Mouse (Mus musculus) lung, embryonic 14.5 days (tissue): ENCODE data around the gene Calcoco1. TPM values are rescaled to one million over a fixed set of nuclear protein-coding genes. Genes with fewer than 3 reads are reported as not detected.
"Not testable (repeated sequence)": the region's sequence is repeated elsewhere in the genome, so short reads cannot be mapped to it uniquely, and the experiment has no call there.

Experiments
- ATAC-seq: fragments of 200-750 bp; cut with Nextera tagmentation; 2 replicates; pipeline ENCODE4 v1.8.0; 2017; ENCODE audit warnings: mild to moderate bottlenecking, moderate TSS enrichment, moderate library complexity; ENCODE audit not compliant: insufficient read depth
- DNase-seq: peaks from one replicate; pipeline ENCODE4 v3.0.0-alpha.2; 2015
- H3K27ac ChIP-seq: fragments of 300-500 bp; sonication (generic); 2 replicates; pipeline ENCODE4 v1.5.1; 2014; ENCODE audit warnings: low read depth, mild to moderate bottlenecking, moderate library complexity
- H3K27me3 ChIP-seq: fragments of 300-500 bp; sonication (generic); 2 replicates; pipeline ENCODE4 v1.6.1; 2014; ENCODE audit warnings: low read length, control low read depth; ENCODE audit not compliant: insufficient read depth
- H3K36me3 ChIP-seq: fragments of 300-500 bp; sonication (generic); 2 replicates; pipeline ENCODE4 v1.6.1; 2014; ENCODE audit warnings: control low read depth; ENCODE audit not compliant: insufficient read depth
- H3K4me1 ChIP-seq: fragments of 300-500 bp; sonication (generic); 2 replicates; pipeline ENCODE4 v1.6.1; 2014; ENCODE audit warnings: antibody characterized with exemption, control low read depth; ENCODE audit not compliant: insufficient read depth
- H3K4me2 ChIP-seq: fragments of 300-500 bp; sonication (generic); 2 replicates; pipeline ENCODE4 v1.6.1; 2014; ENCODE audit warnings: mild to moderate bottlenecking
- H3K4me3 ChIP-seq: fragments of 300-500 bp; sonication (generic); 2 replicates; pipeline ENCODE4 v1.5.1; 2014; ENCODE audit warnings: low read depth, low read length
- H3K9ac ChIP-seq: fragments of 300-500 bp; sonication (generic); 2 replicates; pipeline ENCODE4 v1.6.1; 2014
- H3K9me3 ChIP-seq: fragments of 300-500 bp; sonication (generic); 2 replicates; pipeline ENCODE4 v1.6.1; 2016; ENCODE audit warnings: low read depth, low read length, control low read depth
- CTCF ChIP-seq: IDR thresholded peaks from 2 replicates; pipeline ENCODE4 v1.5.1; 2016; ENCODE audit warnings: antibody characterized with exemption, low read depth
- WGBS: fragments of 180-500 bp; shearing (Covaris S2); extraction: QIAGEN DNeasy Blood & Tissue Kit; methylation state at CpG from one replicate; pipeline ENCODE4 v1.1.7; 2014; 5-methylcytosine and 5-hydroxymethylcytosine counted together
- polyA plus RNA-seq: library from polyadenylated mRNA; unstranded; fragments of >200 nt; fragmentation: Nextera tagmentation; extraction: Ambion mirVana; gene quantifications from 2 replicates; pipeline ENCODE4 v1.2.1, GENCODE M21; 2014

Calcoco1 gene
- polyA plus RNA-seq, 1 experiment from 2014 or later = 36.4 TPM

GRCm38 (mm10) chr15:102671721-102672214 is 50.2 kb downstream of the Calcoco1 start:
- peak overlapping the region; percentile 77 for H3K4me3 ChIP-seq
- WGBS = under 1% methylated on average over 33 of the region's 34 CpGs
- TF ChIP-seq CTCF = no peak
- H3K4me1 ChIP-seq = peaks cover 17% of the 10 kb centered on the region
- no peaks in the 10 kb centered on the region for H3K9me3 ChIP-seq
- H3K4me2 ChIP-seq = peak overlapping the region; percentile 63
- peak overlapping the region; percentile 84 for H3K9ac ChIP-seq
- H3K27ac ChIP-seq = peak overlapping the region; percentile 100
- ATAC-seq (peak; percentile 78), DNase-seq (peak; percentile 94)
- no peaks in the 10 kb centered on the region for H3K27me3 ChIP-seq
- H3K36me3 ChIP-seq = peaks cover 26% of the 10 kb centered on the region

- Histone ChIP-seq H3K4me1 (peaks cover 17% of the 10 kb centered on the region), H3K36me3 (peaks cover 34% of the 10 kb centered on the region), H3K27me3 (no peaks in the 10 kb centered on the region), H3K9ac (peak overlapping the region; percentile 96), H3K4me2 (peak overlapping the region; percentile 63), H3K4me3 (peak overlapping the region; percentile 77), H3K27ac (peak overlapping the region; percentile 100), H3K9me3 (no peaks in the 10 kb centered on the region)
- under 1% methylated on average over 53 of the region's 53 CpGs for WGBS
- peak; percentile 97 for TF ChIP-seq CTCF
- peak; percentile 99 for DNase-seq
- ATAC-seq = peak; percentile 92
Measured at GRCm38 (mm10) chr15:102670767-102671575, 51.0 kb downstream of the Calcoco1 start.

- Histone ChIP-seq H3K36me3 (peaks cover 41% of the 10 kb centered on the region), H3K9me3 (no peaks in the 10 kb centered on the region), H3K4me3 (peak overlapping the region; percentile 77), H3K27ac (peak overlapping the region; percentile 100), H3K9ac (peak overlapping the region; percentile 96), H3K4me1 (peaks cover 17% of the 10 kb centered on the region), H3K4me2 (peak overlapping the region; percentile 63), H3K27me3 (no peaks in the 10 kb centered on the region)
- TF ChIP-seq CTCF = no peak
- DNase-seq (peak; percentile 23), ATAC-seq (no peak)
- WGBS = 10% methylated on average over 6 of the region's 6 CpGs
Measured at GRCm38 (mm10) chr15:102670281-102670680, 51.7 kb downstream of the Calcoco1 start.

GRCm38 (mm10) chr15:102669571-102669970 is 52.4 kb downstream of the Calcoco1 start:
- TF ChIP-seq CTCF = no peak
- Histone ChIP-seq H3K4me1 (peaks cover 16% of the 10 kb centered on the region), H3K4me3 (peak overlapping the region; percentile 77), H3K9me3 (no peaks in the 10 kb centered on the region), H3K27ac (no peak overlapping the region), H3K36me3 (peaks cover 48% of the 10 kb centered on the region), H3K4me2 (peak overlapping the region; percentile 63), H3K27me3 (no peaks in the 10 kb centered on the region), H3K9ac (peak overlapping the region; percentile 16)
- WGBS = 82% methylated on average over 8 of the region's 8 CpGs
- no peak for DNase-seq
- ATAC-seq = no peak

GRCm38 (mm10) chr15:102665494-102665893 is 56.5 kb downstream of the Calcoco1 start:
- Histone ChIP-seq H3K27ac (0 out of 2 replicates have a peak overlapping the region, but pooled peaks have one; percentile 40), H3K27me3 (no peaks in the 10 kb centered on the region), H3K36me3 (peaks cover 85% of the 10 kb centered on the region), H3K4me3 (no peak overlapping the region), H3K4me1 (peaks cover 7% of the 10 kb centered on the region), H3K4me2 (no peak overlapping the region), H3K9ac (no peak overlapping the region), H3K9me3 (no peaks in the 10 kb centered on the region)
- ATAC-seq = 0 out of 2 replicates have a peak, but pooled peaks have one; percentile 22
- 39% methylated on average over 4 of the region's 4 CpGs for WGBS
- DNase-seq = peak; percentile 77
- TF ChIP-seq CTCF = peak; percentile 84

GRCm38 (mm10) chr15:102663825-102664224 is 58.2 kb downstream of the Calcoco1 start:
- Histone ChIP-seq H3K4me3 (no peak overlapping the region), H3K9me3 (no peaks in the 10 kb centered on the region), H3K4me1 (no peaks in the 10 kb centered on the region), H3K27ac (no peak overlapping the region), H3K27me3 (no peaks in the 10 kb centered on the region), H3K9ac (no peak overlapping the region), H3K36me3 (peaks cover 86% of the 10 kb centered on the region), H3K4me2 (no peak overlapping the region)
- DNase-seq = no peak
- ATAC-seq = no peak
- 86% methylated on average over 8 of the region's 8 CpGs for WGBS
- TF ChIP-seq CTCF = no peak

- H3K36me3 ChIP-seq = peaks cover 76% of the 10 kb centered on the region
- not testable (repeated sequence) for H3K9me3 ChIP-seq, H3K4me1 ChIP-seq, ATAC-seq, H3K4me3 ChIP-seq, H3K4me2 ChIP-seq, H3K9ac ChIP-seq, H3K27me3 ChIP-seq, H3K27ac ChIP-seq
- peak; percentile 63 for DNase-seq
- WGBS = no CpG with 5 or more reads among the region's 2 CpGs
Measured at GRCm38 (mm10) chr15:102662601-102663000, 59.4 kb downstream of the Calcoco1 start.
